Mouse (Mus musculus): Measurements from ENCODE around the gene H2-Oa. TPM values are rescaled to one million over a fixed set of nuclear protein-coding genes. Genes with fewer than 3 reads are reported as not detected.

Gene H2-Oa
- polyA plus RNA-seq (2015; fragmentation: Nextera tagmentation; extraction: Ambion mirVana), result 0.14 TPM in 1 of 2 replicates, not detected in the other

DNA sequence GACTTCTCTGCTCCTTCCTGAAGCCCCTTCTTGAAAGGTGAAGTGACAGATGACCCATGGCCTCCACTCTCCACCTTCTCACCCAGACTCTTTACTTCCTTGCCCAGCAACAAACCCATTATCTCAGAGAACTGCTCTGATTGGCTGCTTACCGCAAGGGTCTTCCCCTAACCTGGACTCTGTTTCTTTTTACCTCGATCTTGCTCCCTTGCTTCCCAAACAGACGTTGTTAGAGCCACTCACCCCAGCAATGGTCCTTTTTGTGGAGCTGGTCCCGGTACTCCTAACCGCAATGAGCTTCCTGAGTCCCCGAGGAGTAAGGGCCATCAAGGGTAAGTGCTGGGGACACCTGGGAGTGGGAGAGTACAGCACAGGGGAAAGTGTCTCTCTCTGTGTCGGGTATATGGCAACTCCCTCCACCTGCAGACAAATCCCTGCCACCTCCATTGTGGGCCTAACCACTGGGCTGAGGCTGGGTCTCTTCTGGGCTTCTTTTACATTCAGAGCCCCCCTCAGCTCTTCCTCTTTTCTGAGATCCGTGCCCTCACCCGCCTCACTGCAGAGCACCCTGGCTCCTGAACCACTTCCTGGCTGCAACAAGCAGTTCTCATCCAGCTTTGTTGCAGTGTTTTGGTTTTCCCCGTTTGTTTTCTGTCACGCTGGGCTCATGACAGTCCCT lies at the start of gene H2-Oa:
Gene H2-Oa (plus strand): TSS at position 144 of the 679 bp plus-strand sequence.
- no peaks in the 10 kb centered on the region for H3K27me3 ChIP-seq (replicated peaks; ENCODE audit: control insufficient read depth, insufficient read depth, low read length)
- H3K9me3 ChIP-seq (ENCODE audit: control insufficient read depth, low read length), result no peaks in the 10 kb centered on the region
- no peak within 1 kb of the TSS for H3K4me2 ChIP-seq (ENCODE audit: low read length)
- H3K27ac ChIP-seq (ENCODE audit: low read depth, low read length), result no peak within 1 kb of the TSS
- H3K4me3 ChIP-seq (ENCODE audit: low read length), result no peak within 1 kb of the TSS
- H3K9ac ChIP-seq (ENCODE audit: low read depth, low read length), result no peak within 1 kb of the TSS
- ATAC-seq, result no peak
- WGBS, result 45% methylated on average over 11 of the region's 11 CpGs
- H3K4me1 ChIP-seq (ENCODE audit: control insufficient read depth, insufficient read depth, low read depth, low read length), result no peaks in the 10 kb centered on the region
- no peaks in the 10 kb centered on the region for H3K36me3 ChIP-seq (ENCODE audit: control insufficient read depth, insufficient read depth, low read length)

DNA sequence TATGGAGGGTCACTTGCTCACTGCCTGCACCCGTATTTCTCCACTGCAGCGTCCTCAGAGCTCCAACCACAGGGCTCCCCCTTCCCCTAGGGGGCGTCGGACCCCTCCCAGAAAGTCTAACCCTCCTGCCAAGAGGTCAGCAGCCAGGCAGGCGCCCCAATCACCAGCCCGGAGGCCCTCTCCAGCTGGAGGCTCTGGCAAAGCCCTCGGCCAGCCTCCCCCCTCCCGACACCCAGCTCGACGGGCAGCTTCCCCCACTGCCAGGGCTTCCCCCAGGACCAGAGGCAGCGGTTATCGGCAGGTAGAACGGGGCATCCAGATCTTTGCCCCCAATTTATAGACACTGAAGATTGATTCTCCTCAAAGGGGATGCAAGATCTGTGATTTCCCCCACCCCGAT lies 46.2 kb upstream of the H2-Oa start:
- Histone ChIP-seq H3K27me3 (replicated peaks; ENCODE audit: control insufficient read depth, insufficient read depth, low read length) (no peaks in the 10 kb centered on the region), H3K9me3 (ENCODE audit: control insufficient read depth, low read length) (peaks cover 3% of the 10 kb centered on the region; the same call in 1 of the 2 replicates), H3K9ac (ENCODE audit: low read depth, low read length) (no peak overlapping the region), H3K36me3 (ENCODE audit: control insufficient read depth, insufficient read depth, low read length) (no peaks in the 10 kb centered on the region), H3K4me2 (ENCODE audit: low read length) (no peak overlapping the region), H3K4me1 (ENCODE audit: control insufficient read depth, insufficient read depth, low read depth, low read length) (no peaks in the 10 kb centered on the region), H3K4me3 (ENCODE audit: low read length) (no peak overlapping the region), H3K27ac (ENCODE audit: low read depth, low read length) (no peak overlapping the region)
- 82% methylated on average over 14 of the region's 14 CpGs for WGBS
- no peak for ATAC-seq

DNA sequence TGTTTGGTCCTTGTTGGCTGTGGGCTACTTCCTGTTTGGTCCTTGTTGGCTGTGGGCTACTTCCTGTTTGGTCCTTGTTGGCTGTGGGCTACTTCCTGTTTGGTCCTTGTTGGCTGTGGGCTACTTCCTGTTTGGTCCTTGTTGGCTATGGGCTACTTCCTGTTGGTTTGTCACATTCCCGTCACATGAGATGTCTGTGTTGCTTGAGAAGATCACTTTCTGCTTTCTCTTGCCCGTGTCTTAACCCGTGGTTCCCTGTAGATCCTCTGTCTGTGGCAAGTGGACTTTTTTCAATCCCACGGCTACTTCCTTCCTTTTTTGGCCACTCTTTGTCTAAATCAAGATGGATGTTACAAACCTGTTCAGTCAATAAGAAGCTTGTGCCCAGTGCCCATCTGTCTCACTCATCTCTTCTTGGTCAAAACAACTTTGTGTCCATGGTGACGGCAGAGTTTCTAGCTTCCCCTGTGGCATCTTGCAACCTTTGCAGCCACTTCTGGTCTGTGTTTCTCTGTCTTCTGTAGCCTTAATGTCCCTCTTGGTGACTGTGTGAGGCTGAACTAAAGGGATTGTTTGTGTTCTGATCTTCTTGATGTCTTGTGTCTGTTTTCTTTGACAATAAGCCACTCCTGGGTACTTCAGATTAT lies 44.6 kb upstream of the H2-Oa start:
- Histone ChIP-seq H3K9ac (ENCODE audit: low read depth, low read length) (no peak overlapping the region), H3K4me2 (ENCODE audit: low read length) (no peak overlapping the region), H3K4me3 (ENCODE audit: low read length) (no peak overlapping the region), H3K27ac (ENCODE audit: low read depth, low read length) (no peak overlapping the region), H3K27me3 (replicated peaks; ENCODE audit: control insufficient read depth, insufficient read depth, low read length) (no peaks in the 10 kb centered on the region), H3K9me3 (ENCODE audit: control insufficient read depth, low read length) (peaks cover 3% of the 10 kb centered on the region; the same call in 1 of the 2 replicates), H3K36me3 (ENCODE audit: control insufficient read depth, insufficient read depth, low read length) (no peaks in the 10 kb centered on the region; the same call in 1 of the 2 replicates), H3K4me1 (ENCODE audit: control insufficient read depth, insufficient read depth, low read depth, low read length) (no peaks in the 10 kb centered on the region)
- ATAC-seq, result no peak
- 98% methylated on average over 5 of the region's 5 CpGs for WGBS

DNA sequence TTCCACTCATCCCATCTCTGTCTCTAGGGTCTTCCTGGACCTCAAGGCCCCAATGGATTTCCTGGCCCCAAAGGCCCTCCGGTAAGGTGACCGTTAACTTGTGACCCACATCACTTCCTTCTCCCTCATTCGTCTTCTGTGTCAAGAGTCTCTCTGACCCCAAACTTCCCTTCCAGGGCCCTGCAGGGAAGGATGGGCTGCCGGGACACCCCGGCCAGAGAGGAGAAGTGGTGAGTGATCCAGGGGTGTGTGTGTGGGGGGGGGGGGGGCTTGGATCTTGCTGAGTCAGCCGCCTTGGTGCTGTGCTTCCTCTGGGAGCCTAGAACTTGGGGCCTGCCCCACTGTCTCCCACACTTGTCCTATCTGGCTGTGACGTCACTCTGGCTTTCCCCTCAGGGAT lies 34.9 kb upstream of the H2-Oa start:
- 78% methylated on average over 7 of the region's 7 CpGs for WGBS
- H3K4me3 ChIP-seq (ENCODE audit: low read length), result no peak overlapping the region
- no peak overlapping the region for H3K4me2 ChIP-seq (ENCODE audit: low read length)
- no peaks in the 10 kb centered on the region for H3K27me3 ChIP-seq (replicated peaks; ENCODE audit: control insufficient read depth, insufficient read depth, low read length)
- H3K9me3 ChIP-seq (ENCODE audit: control insufficient read depth, low read length), result no peaks in the 10 kb centered on the region
- no peaks in the 10 kb centered on the region for H3K4me1 ChIP-seq (ENCODE audit: control insufficient read depth, insufficient read depth, low read depth, low read length)
- no peak for ATAC-seq
- H3K36me3 ChIP-seq (ENCODE audit: control insufficient read depth, insufficient read depth, low read length), result peaks cover 2% of the 10 kb centered on the region; the same call in 1 of the 2 replicates
- H3K9ac ChIP-seq (ENCODE audit: low read depth, low read length), result no peak overlapping the region
- no peak overlapping the region for H3K27ac ChIP-seq (ENCODE audit: low read depth, low read length)

DNA sequence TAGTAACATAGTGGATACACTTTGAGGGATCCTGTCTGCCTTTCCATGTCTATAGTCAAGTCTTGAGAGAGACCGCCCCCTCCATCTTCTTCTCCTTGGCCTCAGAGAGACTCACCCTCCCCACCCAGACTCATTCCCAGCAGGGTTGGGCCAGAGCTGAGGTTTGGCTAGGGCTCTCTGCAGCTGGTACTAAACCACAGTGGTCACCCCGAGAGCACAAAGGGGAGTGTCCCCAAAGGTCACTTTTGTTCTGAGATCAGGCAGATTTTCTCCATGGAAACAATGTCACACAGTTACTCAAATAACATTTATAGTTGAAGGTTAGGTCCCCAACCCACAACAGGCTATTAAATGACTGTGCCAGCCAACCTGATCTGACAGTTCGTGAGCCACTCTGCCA lies 23.3 kb upstream of the H2-Oa start:
- no peaks in the 10 kb centered on the region for H3K36me3 ChIP-seq (ENCODE audit: control insufficient read depth, insufficient read depth, low read length)
- no peaks in the 10 kb centered on the region for H3K27me3 ChIP-seq (replicated peaks; ENCODE audit: control insufficient read depth, insufficient read depth, low read length)
- 46% methylated on average over 3 of the region's 3 CpGs for WGBS
- H3K27ac ChIP-seq (ENCODE audit: low read depth, low read length), result no peak overlapping the region
- no peak overlapping the region for H3K9ac ChIP-seq (ENCODE audit: low read depth, low read length)
- ATAC-seq, result no peak
- H3K4me1 ChIP-seq (ENCODE audit: control insufficient read depth, insufficient read depth, low read depth, low read length), result no peaks in the 10 kb centered on the region
- no peaks in the 10 kb centered on the region for H3K9me3 ChIP-seq (ENCODE audit: control insufficient read depth, low read length)
- no peak overlapping the region for H3K4me2 ChIP-seq (ENCODE audit: low read length)
- no peak overlapping the region for H3K4me3 ChIP-seq (ENCODE audit: low read length)

DNA sequence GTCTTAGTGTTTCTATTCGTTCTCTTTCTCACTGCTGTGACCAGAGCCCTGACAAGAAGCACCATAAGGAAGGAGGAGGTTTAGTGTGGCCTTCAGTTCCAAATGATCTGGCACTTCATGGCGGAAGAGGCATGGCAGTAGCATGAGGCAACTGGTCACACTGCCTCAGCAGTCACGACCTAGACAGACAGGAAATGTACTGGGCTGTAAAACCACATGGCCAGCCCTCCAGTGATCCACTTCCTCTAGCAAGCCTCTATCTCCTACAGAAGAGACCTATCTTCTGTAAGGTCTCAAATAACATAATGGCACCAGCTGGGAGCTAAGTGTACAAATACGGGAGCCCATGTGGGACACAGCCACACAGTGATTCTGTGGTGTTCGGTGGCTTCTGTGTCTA lies 20.0 kb upstream of the H2-Oa start:
- H3K27ac ChIP-seq (ENCODE audit: low read depth, low read length), result no peak overlapping the region
- no peaks in the 10 kb centered on the region for H3K4me1 ChIP-seq (ENCODE audit: control insufficient read depth, insufficient read depth, low read depth, low read length)
- no peak overlapping the region for H3K9ac ChIP-seq (ENCODE audit: low read depth, low read length)
- no peak overlapping the region for H3K4me3 ChIP-seq (ENCODE audit: low read length)
- H3K36me3 ChIP-seq (ENCODE audit: control insufficient read depth, insufficient read depth, low read length), result no peaks in the 10 kb centered on the region
- no peaks in the 10 kb centered on the region for H3K27me3 ChIP-seq (replicated peaks; ENCODE audit: control insufficient read depth, insufficient read depth, low read length)
- 82% methylated on average over 5 of the region's 5 CpGs for WGBS
- no peak for ATAC-seq
- no peak overlapping the region for H3K4me2 ChIP-seq (ENCODE audit: low read length)
- H3K9me3 ChIP-seq (ENCODE audit: control insufficient read depth, low read length), result no peaks in the 10 kb centered on the region

DNA sequence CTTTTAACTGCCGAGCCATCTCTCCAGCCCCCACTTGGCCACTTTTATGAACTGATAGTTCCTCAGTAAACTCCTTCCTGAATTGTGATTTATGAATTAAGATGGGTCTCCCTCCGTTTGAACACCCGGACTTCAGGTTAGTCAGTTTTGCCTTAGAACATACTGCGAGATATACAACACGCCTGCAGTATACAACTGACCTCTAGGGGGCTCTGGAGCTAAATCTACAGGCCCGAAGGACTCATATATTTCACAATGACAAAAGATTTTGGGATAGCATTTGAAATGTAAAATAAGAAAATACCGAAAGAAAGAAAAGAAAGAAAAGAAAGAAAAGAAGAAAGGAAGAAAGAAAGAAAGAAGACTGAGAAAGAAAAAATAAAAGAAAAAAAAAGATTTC lies 16.9 kb upstream of the H2-Oa start:
- ATAC-seq, result no peak
- Histone ChIP-seq H3K4me2 (ENCODE audit: low read length) (no peak overlapping the region), H3K27ac (ENCODE audit: low read depth, low read length) (no peak overlapping the region), H3K4me1 (ENCODE audit: control insufficient read depth, insufficient read depth, low read depth, low read length) (no peaks in the 10 kb centered on the region), H3K36me3 (ENCODE audit: control insufficient read depth, insufficient read depth, low read length) (no peaks in the 10 kb centered on the region), H3K27me3 (replicated peaks; ENCODE audit: control insufficient read depth, insufficient read depth, low read length) (no peaks in the 10 kb centered on the region), H3K9me3 (ENCODE audit: control insufficient read depth, low read length) (no peaks in the 10 kb centered on the region), H3K4me3 (ENCODE audit: low read length) (no peak overlapping the region), H3K9ac (ENCODE audit: low read depth, low read length) (no peak overlapping the region)
- WGBS, result 47% methylated on average over 7 of the region's 7 CpGs

DNA sequence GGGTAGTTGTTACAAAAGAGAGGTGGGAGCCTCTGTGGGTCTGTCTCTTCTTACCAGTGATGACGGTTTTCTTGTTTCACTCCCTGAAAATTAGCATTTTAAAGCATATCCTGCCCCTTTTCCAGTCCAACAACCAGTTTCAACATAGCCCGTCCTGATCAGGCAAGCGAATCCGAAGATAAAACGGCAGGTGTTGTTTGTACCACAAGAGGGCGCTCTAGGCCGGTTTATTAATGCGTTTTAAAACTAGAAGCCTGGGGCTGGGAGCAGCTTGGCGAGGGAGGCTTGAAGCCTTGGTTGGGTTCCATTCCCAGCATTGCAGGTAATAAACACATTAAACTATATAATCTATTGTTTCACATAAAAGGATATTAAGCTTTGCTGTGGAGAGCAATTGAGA lies 14.6 kb upstream of the H2-Oa start:
- Histone ChIP-seq H3K27ac (ENCODE audit: low read depth, low read length) (no peak overlapping the region), H3K4me3 (ENCODE audit: low read length) (no peak overlapping the region), H3K27me3 (replicated peaks; ENCODE audit: control insufficient read depth, insufficient read depth, low read length) (no peaks in the 10 kb centered on the region), H3K4me1 (ENCODE audit: control insufficient read depth, insufficient read depth, low read depth, low read length) (no peaks in the 10 kb centered on the region), H3K4me2 (ENCODE audit: low read length) (no peak overlapping the region), H3K9ac (ENCODE audit: low read depth, low read length) (no peak overlapping the region), H3K9me3 (ENCODE audit: control insufficient read depth, low read length) (no peaks in the 10 kb centered on the region), H3K36me3 (ENCODE audit: control insufficient read depth, insufficient read depth, low read length) (no peaks in the 10 kb centered on the region)
- ATAC-seq, result no peak
- WGBS, result 1% methylated on average over 9 of the region's 9 CpGs

DNA sequence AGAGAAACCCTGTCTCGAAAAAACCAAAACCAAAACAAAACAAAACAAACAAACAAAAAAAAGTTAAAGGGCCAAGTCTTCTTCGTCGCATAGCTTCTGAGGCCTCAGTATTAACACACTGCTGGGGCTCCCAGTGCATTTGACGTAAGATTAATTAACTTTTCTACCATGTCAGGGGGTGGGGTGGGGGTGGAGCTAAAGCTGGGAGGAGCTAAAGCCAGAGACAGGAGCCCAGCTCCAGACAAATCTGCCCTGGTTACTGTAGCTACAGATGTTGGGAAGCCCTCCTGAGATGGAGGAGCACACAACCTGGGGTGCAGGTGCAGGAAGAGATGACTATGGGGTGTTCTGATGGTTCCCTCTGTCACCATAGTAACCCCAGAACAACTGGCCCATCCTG lies 14.0 kb upstream of the H2-Oa start:
- Histone ChIP-seq H3K4me3 (ENCODE audit: low read length) (no peak overlapping the region), H3K9me3 (ENCODE audit: control insufficient read depth, low read length) (no peaks in the 10 kb centered on the region), H3K4me1 (ENCODE audit: control insufficient read depth, insufficient read depth, low read depth, low read length) (no peaks in the 10 kb centered on the region), H3K27me3 (replicated peaks; ENCODE audit: control insufficient read depth, insufficient read depth, low read length) (no peaks in the 10 kb centered on the region), H3K9ac (ENCODE audit: low read depth, low read length) (no peak overlapping the region), H3K4me2 (ENCODE audit: low read length) (no peak overlapping the region), H3K27ac (ENCODE audit: low read depth, low read length) (no peak overlapping the region), H3K36me3 (ENCODE audit: control insufficient read depth, insufficient read depth, low read length) (no peaks in the 10 kb centered on the region)
- no peak for ATAC-seq
- 50% methylated on average over 4 of the region's 4 CpGs for WGBS
